Comparison of ENCODE assay signal across 12 mouse cellular contexts in genomic region chr11:59743307-59743706, GRCm38 (mm10). TPM values are rescaled to one million over a fixed set of nuclear protein-coding genes. Genes with fewer than 3 reads are reported as not detected.
"Had no signal": no experiment of that assay in that cellular context is flagged by ENCODE, and none has a peak within 500 bp of the region (broad histone marks: within the 10 kb centered on the region; RNA-seq: fewer than 3 reads in every experiment).

No protein-coding gene starts in this region.

- H3K27me3 ChIP-seq: liver, embryonic 15.5 days; neural tube, embryonic 12.5 days had no signal

- H3K4me1 ChIP-seq: limb, embryonic 10.5 days; neural tube, embryonic 12.5 days had no signal

- DNase-seq: kidney, postnatal 10 days; kidney, postnatal 4 days; lung, adult 2 months; lung, postnatal 36 days; midbrain, embryonic 14.5 days; thymus, adult 2 months; thymus, postnatal 25 days had no signal

- H3K4me3 ChIP-seq: layer of hippocampus, adult 2 months; limb, embryonic 10.5 days; liver, embryonic 15.5 days; neural tube, embryonic 12.5 days had no signal

- H3K27ac ChIP-seq: limb, embryonic 10.5 days; liver, embryonic 15.5 days; neural tube, embryonic 12.5 days had no signal

RNA-seq across cellular contexts. Expression of gene Pld6, which starts 44.1 kb away (rescaled TPM):
- total RNA-seq: monocyte, adult 5-6 weeks had no signal
